In the genomic region with DNA sequence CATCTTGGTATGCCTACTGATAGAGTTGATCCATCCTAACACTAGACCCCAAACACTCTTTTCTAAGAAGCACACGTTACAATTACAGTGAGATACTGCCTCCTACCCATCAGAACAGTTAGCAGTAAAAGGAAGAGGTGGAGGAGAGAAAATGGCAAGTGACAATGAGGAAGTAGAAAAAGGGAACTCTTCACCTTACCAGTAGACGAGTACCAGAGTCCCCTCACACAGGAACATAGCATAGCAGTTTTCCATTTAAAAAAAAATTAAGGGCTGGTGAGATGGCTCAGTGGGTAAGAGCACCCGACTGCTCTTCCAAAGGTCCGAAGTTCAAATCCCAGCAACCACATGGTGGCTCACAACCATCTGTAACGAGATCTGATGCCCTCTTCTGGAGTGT, we compare ENCODE assay signal across 21 mouse cellular contexts. TPM values are rescaled to one million over a fixed set of nuclear protein-coding genes. Genes with fewer than 3 reads are reported as not detected.
DNase-seq lines count a peak whose midpoint lies in the region; ATAC-seq and TF ChIP-seq lines count a peak whose summit lies in the region.
"Not testable (repeated sequence)": the region's sequence is repeated elsewhere in the genome, so short reads cannot be mapped to it uniquely, and the experiment has no call there.
"Had no signal": no experiment of that assay in that cellular context is flagged by ENCODE, and none has a peak within 500 bp of the region (broad histone marks: within the 10 kb centered on the region; RNA-seq: fewer than 3 reads in every experiment).

No protein-coding gene starts in this region.

- not testable (repeated sequence) for TF ChIP-seq CTCF in CH12.LX (conservative IDR thresholded peaks at IDR 0.05 in 1 of 2, IDR thresholded peaks at IDR 0.05 in 1 of 2; ENCODE audit: low read depth in 2 of 2, low read length in 2 of 2)

- peak; percentile 61 for ATAC-seq in granulocyte monocyte progenitor cell, adult 5-6 weeks (replicated peaks; ENCODE audit: poor library complexity, severe bottlenecking)
- peak; percentile 68 to 73; a peak in 3 of 4 replicates for ATAC-seq in hematopoietic stem cell, adult 5-6 weeks (replicated peaks in 1 of 2; ENCODE audit: insufficient read depth in 1 of 2, low FRiP score in 2 of 2, low TSS enrichment in 1 of 2, low read depth in 1 of 2, poor library complexity in 2 of 2, severe bottlenecking in 2 of 2)
- peak; percentile 66 for ATAC-seq in megakaryocyte progenitor cell, adult 5-6 weeks (replicated peaks; ENCODE audit: poor library complexity)

- 0 out of 2 replicates have a peak, but pooled peaks have one; percentile 31 for TF ChIP-seq EP300 in CH12.LX (IDR thresholded peaks at IDR 0.05; ENCODE audit: low read length)

- in situ Hi-C loops in CH12.LX (cut with MboI; ENCODE audit: low pct_ligation_motif_present, low pct_unique_long_range_greater_than_20kb, low sequenced_read_pairs) = not testable (repeated sequence)

- not testable (repeated sequence) for H3K79me2 ChIP-seq in CH12.LX (replicated peaks; ENCODE audit: control insufficient read depth, extremely low read depth, insufficient read depth, poor library complexity, severe bottlenecking)

- peaks cover 0 to 18% of the 10 kb centered on the region in 2 experiments; a peak in 3 of 4 replicates for H3K4me1 ChIP-seq in CH12.LX (ENCODE audit: control insufficient read depth in 1 of 2, insufficient read depth in 2 of 2)

- H3K9ac ChIP-seq in CH12.LX (ENCODE audit: insufficient read depth, low read depth) = not testable (repeated sequence)

- not testable (repeated sequence) for H3K4me2 ChIP-seq in CH12.LX (ENCODE audit: insufficient read depth, low read depth, poor library complexity, severe bottlenecking)

- TF ChIP-seq RAD21 in CH12.LX (IDR thresholded peaks at IDR 0.05; ENCODE audit: low read depth, low read length) = not testable (repeated sequence)

- H3K27ac ChIP-seq in CH12.LX (ENCODE audit: insufficient read depth, low read depth) = not testable (repeated sequence)

- not testable (repeated sequence) for TF ChIP-seq POLR2A in CH12.LX (IDR thresholded peaks at IDR 0.05; ENCODE audit: low read depth, low read length)

- DNase-seq in 416B (ENCODE audit: low read depth) (peak; percentile 23), CH12.LX (ENCODE audit: extremely low read depth) (peak; percentile 35), MEL-GATA-1-ER (ENCODE audit: extremely low read depth, low read depth) (peak; percentile 90)

- H3K27me3 ChIP-seq in CH12.LX (replicated peaks) = not testable (repeated sequence)

- not testable (repeated sequence) for H3K4me3 ChIP-seq in CH12.LX (replicated peaks in 1 of 3; ENCODE audit: low read depth in 2 of 3, low read length in 2 of 3, poor library complexity in 1 of 3)

- dilution Hi-C loops in CH12.LX (cut with MboI; ENCODE audit: extremely low pct_ligation_motif_present, extremely low pct_unique_long_range_greater_than_20kb, low sequenced_read_pairs) = not testable (repeated sequence)

- H3K9me3 ChIP-seq in CH12.LX (replicated peaks; ENCODE audit: low read length) = not testable (repeated sequence)

- not testable (repeated sequence) for H3K36me3 ChIP-seq in CH12.LX (replicated peaks in 1 of 2; ENCODE audit: control insufficient read depth in 1 of 2, insufficient read depth in 1 of 2, low read length in 1 of 2)

TF ChIP-seq in CH12.LX, 34 proteins besides CTCF, POLR2A, EP300 and RAD21:
- TF ChIP-seq ZNF384 (IDR thresholded peaks at IDR 0.05; ENCODE audit: low read depth, low read length) = peak; percentile 48; the same call in 1 of the 2 replicates
- TF ChIP-seq ELF1 (IDR thresholded peaks at IDR 0.05; ENCODE audit: low read depth, low read length) = 0 out of 2 replicates have a peak, but pooled peaks have one; percentile 25
TF ChIP-seq in CH12.LX: peak in this region for 2; not testable (repeated sequence) for 32.

RNA-seq across cellular contexts. Expression of gene Cxcr2, which starts 5.8 kb away (rescaled TPM):
- total RNA-seq in CH12.LX (2012; rRNA removed) (0.17 and 0.29 TPM in 2 replicates), CH12.LX (2014; rRNA removed) (not detected in 2 replicates)
- 0.10 TPM in 1 of 2 replicates, not detected in the other for polyA plus RNA-seq in CH12.LX (2012; ENCODE audit: insufficient read length, low read depth)
- 7.9 and 8.7 TPM in 2 replicates for total RNA-seq in granulocyte monocyte progenitor cell, adult 5-6 weeks (2014; fragmentation: Nextera tagmentation)
- total RNA-seq in granulocyte monocyte progenitor cell, adult 5-6 weeks (2017) = 9.4 and 10.3 TPM in 2 replicates
- 9.0 and 19.4 TPM in 2 replicates for total RNA-seq in hematopoietic stem cell, adult 5-6 weeks (2017)
- 5.3 and 9.3 TPM in 2 replicates for total RNA-seq in megakaryocyte progenitor cell, adult 5-6 weeks (2015)
- 9.5 and 10.7 TPM in 2 replicates for total RNA-seq in megakaryocyte progenitor cell, adult 5-6 weeks (2017)
- total RNA-seq: adrenal gland, postnatal 25 days had no signal
- polyA plus RNA-seq: adrenal gland, adult 2 months; CD4-positive, CD25-positive, alpha-beta regulatory T cell, adult 4 months; cortical plate, adult 2 months had no signal

RNA-seq across cellular contexts. Expression of gene Rufy4, which starts 34.3 kb away (rescaled TPM):
- total RNA-seq in CH12.LX (2012; rRNA removed) (not detected in 2 replicates), CH12.LX (2014; rRNA removed) (not detected in 2 replicates)
- polyA plus RNA-seq in CH12.LX (2012; ENCODE audit: insufficient read length, low read depth) = not detected in 2 replicates
- 1.4 and 2.0 TPM in 2 replicates for total RNA-seq in granulocyte monocyte progenitor cell, adult 5-6 weeks (2014; fragmentation: Nextera tagmentation)
- total RNA-seq in granulocyte monocyte progenitor cell, adult 5-6 weeks (2017) = 0.30 TPM in 1 of 2 replicates, not detected in the other
- total RNA-seq in hematopoietic stem cell, adult 5-6 weeks (2017) = 2.3 and 2.7 TPM in 2 replicates
- 0.37 and 0.72 TPM in 2 replicates for total RNA-seq in megakaryocyte progenitor cell, adult 5-6 weeks (2015)
- total RNA-seq in megakaryocyte progenitor cell, adult 5-6 weeks (2017) = 0.54 and 0.68 TPM in 2 replicates
- total RNA-seq: ES-E14; forebrain, postnatal 0 days had no signal
- polyA plus RNA-seq: CD4-positive, CD25-positive, alpha-beta regulatory T cell, adult 4 months; cortical plate, adult 2 months had no signal

RNA-seq across cellular contexts. Expression of gene Cxcr1, which starts 34.8 kb away (rescaled TPM):
- not detected in 2 replicates for total RNA-seq in CH12.LX (2012; rRNA removed)
- not detected in 2 replicates for total RNA-seq in CH12.LX (2014; rRNA removed)
- not detected in 2 replicates for polyA plus RNA-seq in CH12.LX (2012; ENCODE audit: insufficient read length, low read depth)
- total RNA-seq in granulocyte monocyte progenitor cell, adult 5-6 weeks (2014; fragmentation: Nextera tagmentation) = not detected in 2 replicates
- total RNA-seq in granulocyte monocyte progenitor cell, adult 5-6 weeks (2017) = not detected in 2 replicates
- 0.15 and 0.56 TPM in 2 replicates for total RNA-seq in hematopoietic stem cell, adult 5-6 weeks (2017)
- not detected in 2 replicates for total RNA-seq in megakaryocyte progenitor cell, adult 5-6 weeks (2015)
- total RNA-seq in megakaryocyte progenitor cell, adult 5-6 weeks (2017) = not detected in 2 replicates
- total RNA-seq: adrenal gland, adult 2 months; adrenal gland, postnatal 10 days; adrenal gland, postnatal 25 days; adrenal gland, postnatal 4 days; ES-E14; forebrain, postnatal 0 days had no signal
- polyA plus RNA-seq: adrenal gland, adult 2 months; brain, embryonic 14.5 days; CD4-positive, CD25-positive, alpha-beta regulatory T cell, adult 4 months; cortical plate, adult 2 months; embryonic facial prominence, embryonic 10.5 days; embryonic facial prominence, embryonic 12.5 days; embryonic facial prominence, embryonic 14.5 days; forebrain, embryonic 11.5 days; forebrain, embryonic 13.5 days; forebrain, embryonic 15.5 days; forebrain, postnatal 0 days had no signal

RNA-seq across cellular contexts. Expression of gene Tns1, which starts 35.4 kb away (rescaled TPM):
- 0.89 and 1.0 TPM in 2 replicates for total RNA-seq in CH12.LX (2012; rRNA removed)
- total RNA-seq in CH12.LX (2014; rRNA removed) = 0.40 and 0.89 TPM in 2 replicates
- 2.5 and 3.6 TPM in 2 replicates for polyA plus RNA-seq in CH12.LX (2012; ENCODE audit: insufficient read length, low read depth)
- 10.9 and 29.0 TPM in 2 replicates for total RNA-seq in granulocyte monocyte progenitor cell, adult 5-6 weeks (2014; fragmentation: Nextera tagmentation)
- 3.0 and 4.7 TPM in 2 replicates for total RNA-seq in granulocyte monocyte progenitor cell, adult 5-6 weeks (2017)
- total RNA-seq in hematopoietic stem cell, adult 5-6 weeks (2017) = 16.1 and 39.1 TPM in 2 replicates
- total RNA-seq in megakaryocyte progenitor cell, adult 5-6 weeks (2015) = 12.4 and 15.4 TPM in 2 replicates
- total RNA-seq in megakaryocyte progenitor cell, adult 5-6 weeks (2017) = 3.1 and 9.7 TPM in 2 replicates

Comparison
In these comparisons a context has a peak if more than half of its experiments do, and no peak if none do; other contexts are left out.
1. DNase-seq: peak in every context shown above with its lines; median percentile 90 in MEL-GATA-1-ER; 35 in CH12.LX; 23 in 416B.